Mouse (Mus musculus) bone marrow macrophage, adult 2 months (primary cell): Measurements from ENCODE around the gene Crygn. TPM values are rescaled to one million over a fixed set of nuclear protein-coding genes. Genes with fewer than 3 reads are reported as not detected.
"Not testable (repeated sequence)": the region's sequence is repeated elsewhere in the genome, so short reads cannot be mapped to it uniquely, and the experiment has no call there.

Experiments used
- H3K27ac ChIP-seq: 2 replicates; pipeline ENCODE4 v1.5.1; 2012; ENCODE audit warnings: low read depth, low read length; ENCODE audit not compliant: insufficient read depth
- H3K4me1 ChIP-seq: 2 replicates; pipeline ENCODE4 v1.6.1; 2012; ENCODE audit warnings: low read length; ENCODE audit not compliant: control insufficient read depth, insufficient read depth
- H3K4me3 ChIP-seq: 2 replicates; pipeline ENCODE4 v1.5.1; 2012; ENCODE audit warnings: mild to moderate bottlenecking, low read length, moderate library complexity; ENCODE audit not compliant: insufficient read depth
- CTCF ChIP-seq: IDR thresholded peaks from 2 replicates; pipeline ENCODE4 v1.5.1; 2012; ENCODE audit warnings: low read depth, mild to moderate bottlenecking, low read length, moderate library complexity
- POLR2A ChIP-seq: IDR thresholded peaks from 2 replicates; pipeline ENCODE4 v1.6.1; 2012; ENCODE audit warnings: mild to moderate bottlenecking, low read depth, low read length, borderline replicate concordance
- polyA plus RNA-seq: library from polyadenylated mRNA; stranded (reverse); fragments of >200 nt; gene quantifications from 2 replicates; pipeline ENCODE4 v1.2.4, GENCODE M21; 2012; ENCODE audit not compliant: missing spikeins, insufficient read depth, insufficient read length

The Crygn gene
- polyA plus RNA-seq, 1 experiment = not detected

GRCm38 (mm10) chr5:24779881-24780512, 22.2 kb upstream of the Crygn start:
- Histone ChIP-seq H3K27ac (no peak overlapping the region), H3K4me1 (peaks cover 12% of the 10 kb centered on the region), H3K4me3 (no peak overlapping the region)
- TF ChIP-seq POLR2A (no peak), CTCF (peak; percentile 81)

- H3K4me3 ChIP-seq = no peak overlapping the region
- TF ChIP-seq POLR2A (no peak), CTCF (no peak)
- peaks cover 12% of the 10 kb centered on the region for H3K4me1 ChIP-seq
- no peak overlapping the region for H3K27ac ChIP-seq
Measured at GRCm38 (mm10) chr5:24779321-24779720, 21.5 kb upstream of the Crygn start.

DNA sequence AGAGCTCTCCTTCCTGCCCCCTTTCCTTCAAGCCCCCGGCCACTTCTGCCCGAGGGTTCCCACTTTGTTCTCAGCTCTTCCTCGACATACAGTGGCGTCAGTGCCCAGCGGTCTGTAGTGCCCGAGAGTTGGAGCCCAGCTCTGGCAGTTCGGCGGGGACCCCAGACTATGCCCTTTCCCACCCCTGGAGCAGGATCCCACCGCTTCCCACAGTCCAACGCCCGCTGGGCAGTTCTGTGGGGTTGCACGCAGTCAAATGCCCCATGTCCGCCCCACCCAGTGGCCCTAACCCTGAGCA, 21.0 kb upstream of the Crygn start:
- no peak for TF ChIP-seq POLR2A
- TF ChIP-seq CTCF = no peak
- Histone ChIP-seq H3K4me3 (no peak overlapping the region), H3K4me1 (peaks cover 12% of the 10 kb centered on the region), H3K27ac (no peak overlapping the region)

GRCm38 (mm10) chr5:24778082-24778842, 20.5 kb upstream of the Crygn start:
- H3K27ac ChIP-seq = no peak overlapping the region
- H3K4me3 ChIP-seq = no peak overlapping the region
- peaks cover 12% of the 10 kb centered on the region for H3K4me1 ChIP-seq
- TF ChIP-seq POLR2A (no peak), CTCF (no peak)

- H3K4me1 ChIP-seq = peaks cover 12% of the 10 kb centered on the region
- no peak overlapping the region for H3K27ac ChIP-seq
- no peak for TF ChIP-seq POLR2A
- TF ChIP-seq CTCF = peak; percentile 41; the same call in 1 of the 2 replicates
- no peak overlapping the region for H3K4me3 ChIP-seq
Measured at GRCm38 (mm10) chr5:24776681-24777080, 18.9 kb upstream of the Crygn start.

- not testable (repeated sequence) for H3K4me1 ChIP-seq, H3K4me3 ChIP-seq, H3K27ac ChIP-seq
Measured at GRCm38 (mm10) chr5:24774549-24774948, 16.7 kb upstream of the Crygn start.

DNA sequence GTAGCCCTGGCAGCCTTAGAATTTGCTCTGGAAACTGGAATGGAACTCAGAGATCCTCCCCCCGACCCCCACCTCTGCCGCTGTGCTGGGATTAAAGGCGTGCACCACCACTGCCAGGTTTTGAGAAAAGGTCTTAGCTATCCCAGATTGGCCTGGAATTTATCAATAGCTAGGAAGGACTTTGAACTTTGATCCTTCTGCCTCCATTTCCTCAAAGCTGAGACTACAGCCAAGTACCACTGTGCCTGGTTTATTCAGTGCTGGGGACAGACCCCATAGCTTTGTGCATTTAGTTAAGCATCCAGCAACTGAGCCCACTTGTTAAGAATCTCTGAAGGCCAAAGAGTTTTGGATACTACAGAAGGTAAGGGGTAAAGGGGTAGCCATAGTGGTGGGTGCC, 877 bp downstream of the Crygn start:
- Histone ChIP-seq H3K4me3 (no peak overlapping the region), H3K27ac (no peak overlapping the region), H3K4me1 (peaks cover 5% of the 10 kb centered on the region)
- TF ChIP-seq POLR2A = no peak

GRCm38 (mm10) chr5:24752175-24752498, 5.7 kb downstream of the Crygn start:
- TF ChIP-seq POLR2A (no peak), CTCF (no peak)
- Histone ChIP-seq H3K27ac (peak overlapping the region; percentile 61), H3K4me1 (peaks cover 11% of the 10 kb centered on the region), H3K4me3 (no peak overlapping the region)

DNA sequence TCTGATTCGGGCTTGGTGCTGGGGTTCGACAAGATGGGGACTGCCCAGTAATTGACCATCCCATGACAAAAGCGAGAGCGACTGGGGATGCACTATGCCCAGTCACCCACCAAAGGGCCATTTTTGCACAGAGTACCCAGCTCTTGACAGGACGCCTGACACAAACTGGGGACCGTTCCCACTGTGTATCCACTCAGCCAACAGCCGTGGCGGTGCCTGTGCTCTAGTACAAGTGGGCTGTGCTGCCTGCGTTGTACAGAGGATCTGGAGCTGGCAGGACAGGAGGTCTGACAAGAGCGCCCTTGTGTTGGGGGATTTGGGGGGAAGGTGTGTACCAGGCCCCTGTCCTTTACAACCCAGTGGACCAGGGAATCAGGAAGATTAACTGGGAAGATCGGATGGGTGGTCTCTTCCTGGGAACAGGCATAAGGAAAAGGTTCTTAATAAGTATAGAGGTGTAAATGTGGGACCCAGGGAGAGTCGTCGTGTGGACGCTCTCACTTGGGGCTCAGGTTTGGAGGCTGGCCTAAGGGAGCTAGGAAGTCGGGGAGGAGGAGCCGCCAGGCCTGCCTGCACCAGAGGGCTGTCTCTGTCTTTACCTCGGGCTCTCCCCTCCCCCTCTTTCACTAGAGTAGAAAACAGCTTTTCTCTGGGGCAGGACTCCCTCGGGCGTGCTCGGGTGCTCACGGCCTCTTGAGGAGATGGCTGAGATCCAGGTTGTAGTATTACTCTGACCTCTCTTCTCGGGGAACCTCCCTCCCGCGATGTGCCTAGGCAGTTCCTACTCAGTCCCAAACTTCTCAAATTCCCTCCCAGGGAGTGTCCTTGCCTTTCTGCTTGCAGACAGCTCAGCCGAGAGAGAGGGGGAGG, 6.3 kb downstream of the Crygn start:
- Histone ChIP-seq H3K4me1 (peaks cover 11% of the 10 kb centered on the region), H3K27ac (peak overlapping the region; percentile 61), H3K4me3 (peak overlapping the region; percentile 92)
- TF ChIP-seq POLR2A = no peak
- TF ChIP-seq CTCF = no peak

- TF ChIP-seq POLR2A (no peak; the same call in 1 of the 2 replicates), CTCF (peak; percentile 61)
- peak overlapping the region; percentile 92 for H3K4me3 ChIP-seq
- peaks cover 11% of the 10 kb centered on the region for H3K4me1 ChIP-seq
- H3K27ac ChIP-seq = peak overlapping the region; percentile 78
Measured at GRCm38 (mm10) chr5:24750321-24751304, 7.2 kb downstream of the Crygn start.
